Mouse (Mus musculus): ENCODE measurements around the gene Capn12.

Gene Capn12

GRCm38 (mm10) chr7:28921178-28921577, 40.0 kb downstream of the Capn12 start:
- DNase-seq (ENCODE audit: low spot score in 2 of 2), result no peak

GRCm38 (mm10) chr7:28921722-28922465, 40.7 kb downstream of the Capn12 start:
- DNase-seq (ENCODE audit: low spot score in 2 of 2), result no peak

GRCm38 (mm10) chr7:28922606-28923005, 41.4 kb downstream of the Capn12 start:
- DNase-seq (ENCODE audit: low spot score in 2 of 2), result no peak

GRCm38 (mm10) chr7:28923865-28924291, 42.7 kb downstream of the Capn12 start:
- DNase-seq (ENCODE audit: low spot score in 2 of 2), result no peak

GRCm38 (mm10) chr7:28924802-28925201, 43.6 kb downstream of the Capn12 start:
- DNase-seq (ENCODE audit: low spot score in 2 of 2), result no peak

- no peak for DNase-seq (ENCODE audit: low spot score in 2 of 2)
These were observed 44.1 kb downstream of the Capn12 start for GRCm38 (mm10) chr7:28925317-28925716.

- no peak for DNase-seq (ENCODE audit: low spot score in 2 of 2)
These were observed 45.0 kb downstream of the Capn12 start for GRCm38 (mm10) chr7:28926172-28926571.

- DNase-seq (ENCODE audit: low spot score in 2 of 2), result no peak
These were observed 48.2 kb downstream of the Capn12 start for GRCm38 (mm10) chr7:28929381-28929780.

GRCm38 (mm10) chr7:28930320-28931031, 49.3 kb downstream of the Capn12 start:
- DNase-seq (ENCODE audit: low spot score in 2 of 2), result no peak

GRCm38 (mm10) chr7:28931032-28931694, 49.9 kb downstream of the Capn12 start:
- no peak for DNase-seq (ENCODE audit: low spot score in 2 of 2)

- no peak for DNase-seq (ENCODE audit: low spot score in 2 of 2)
These were observed 50.4 kb downstream of the Capn12 start for GRCm38 (mm10) chr7:28931695-28932039.

- DNase-seq (ENCODE audit: low spot score in 2 of 2), result no peak
These were observed 51.3 kb downstream of the Capn12 start for GRCm38 (mm10) chr7:28932421-28933041.

GRCm38 (mm10) chr7:28933825-28934224, 52.6 kb downstream of the Capn12 start:
- DNase-seq (ENCODE audit: low spot score in 2 of 2), result no peak

GRCm38 (mm10) chr7:28936787-28937186, 55.6 kb downstream of the Capn12 start:
- DNase-seq (ENCODE audit: low spot score in 2 of 2), result no peak

- DNase-seq (ENCODE audit: low spot score in 2 of 2), result no peak
These were observed 57.4 kb downstream of the Capn12 start for GRCm38 (mm10) chr7:28938654-28939053.

GRCm38 (mm10) chr7:28939418-28940183, 58.4 kb downstream of the Capn12 start:
- no peak for DNase-seq (ENCODE audit: low spot score in 2 of 2)

- DNase-seq (ENCODE audit: low spot score in 2 of 2), result no peak
These were observed 59.9 kb downstream of the Capn12 start for GRCm38 (mm10) chr7:28941129-28941528.

- no peak for DNase-seq (ENCODE audit: low spot score in 2 of 2)
These were observed 60.3 kb downstream of the Capn12 start for GRCm38 (mm10) chr7:28941542-28941941.
